9 mouse cellular contexts compared by ENCODE assay signal in the genomic region with DNA sequence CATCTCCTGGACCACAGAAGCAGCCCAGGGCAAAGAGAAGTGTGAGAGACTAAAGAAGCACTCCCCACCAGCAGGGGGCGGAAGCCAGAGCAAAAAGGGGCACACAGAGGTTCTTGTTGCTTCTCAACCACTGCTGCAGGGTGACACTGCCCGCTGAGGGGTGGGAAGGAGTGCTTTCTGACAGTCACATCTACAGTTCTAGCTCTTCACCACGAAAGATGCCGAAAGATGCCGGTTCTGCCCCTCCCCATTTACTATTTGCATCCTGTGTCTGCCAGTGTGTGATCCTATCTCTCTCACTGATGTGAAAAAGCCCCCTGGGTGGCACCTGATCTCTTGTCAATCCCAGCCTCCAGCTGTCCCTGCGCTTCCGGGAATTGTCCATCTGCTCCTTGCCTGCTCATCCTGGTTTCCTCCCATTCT.
DNase-seq lines count a peak whose midpoint lies in the region; ATAC-seq and TF ChIP-seq lines count a peak whose summit lies in the region.
"Had no signal": no experiment of that assay in that cellular context is flagged by ENCODE, and none has a peak within 500 bp of the region (broad histone marks: within the 10 kb centered on the region; RNA-seq: fewer than 3 reads in every experiment).

No protein-coding gene starts in this region.

- no peaks in the 10 kb centered on the region for H3K9me3 ChIP-seq in intestine, postnatal 0 days (ENCODE audit: control insufficient read depth)
- H3K9me3 ChIP-seq in intestine, embryonic 15.5 days: no peaks in the 10 kb centered on the region
- no peaks in the 10 kb centered on the region for H3K9me3 ChIP-seq in MEL (replicated peaks; ENCODE audit: insufficient read depth, low read length)
- H3K9me3 ChIP-seq: limb, embryonic 12.5 days had no signal

- DNase-seq in A20 (ENCODE audit: low read depth, low spot score) (peak; percentile 65), MEL (ENCODE audit: low read depth, low spot score) (peak; percentile 56)
- no peak for DNase-seq in cerebellum, adult 9-10 months

- H3K36me3 ChIP-seq in intestine, postnatal 0 days (ENCODE audit: control insufficient read depth, insufficient read depth): no peaks in the 10 kb centered on the region
- no peaks in the 10 kb centered on the region for H3K36me3 ChIP-seq in intestine, embryonic 15.5 days
- no peaks in the 10 kb centered on the region for H3K36me3 ChIP-seq in MEL (ENCODE audit: control insufficient read depth in 1 of 2, insufficient read depth in 2 of 2, low read length in 2 of 2)
- H3K36me3 ChIP-seq: limb, embryonic 12.5 days had no signal

- no peaks in the 10 kb centered on the region for H3K27me3 ChIP-seq in intestine, postnatal 0 days (replicated peaks; ENCODE audit: control insufficient read depth, insufficient read depth, low read length)
- H3K27me3 ChIP-seq in intestine, embryonic 15.5 days (replicated peaks): no peaks in the 10 kb centered on the region
- no peaks in the 10 kb centered on the region; a peak in 1 of 4 replicates for H3K27me3 ChIP-seq in MEL (ENCODE audit: control insufficient read depth in 1 of 2, insufficient read depth in 2 of 2, low read length in 2 of 2)
- H3K27me3 ChIP-seq: limb, embryonic 12.5 days had no signal

- TF ChIP-seq EP300 in MEL (IDR thresholded peaks at IDR 0.05; ENCODE audit: low read depth in 1 of 2, low read length in 2 of 2): no peak

- peak; percentile 53 for TF ChIP-seq RAD21 in MEL (IDR thresholded peaks at IDR 0.05; ENCODE audit: low read depth, low read length)

- no peak for TF ChIP-seq POLR2A in MEL (IDR thresholded peaks at IDR 0.05; ENCODE audit: control insufficient read depth in 1 of 2, insufficient read depth in 1 of 2, low read depth in 1 of 2, low read length in 2 of 2, poor library complexity in 1 of 2)

- H3K79me2 ChIP-seq in MEL (ENCODE audit: control insufficient read depth, insufficient read depth, low read length, poor library complexity): no peaks in the 10 kb centered on the region

- H3K27ac ChIP-seq in intestine, postnatal 0 days (ENCODE audit: low read depth, low read length): no peak overlapping the region
- no peak overlapping the region for H3K27ac ChIP-seq in intestine, embryonic 15.5 days
- no peak overlapping the region for H3K27ac ChIP-seq in MEL (ENCODE audit: control insufficient read depth, low read depth, low read length)

- no peaks in the 10 kb centered on the region for H3K4me1 ChIP-seq in intestine, postnatal 0 days (replicated peaks; ENCODE audit: control insufficient read depth, insufficient read depth, low read length)
- no peaks in the 10 kb centered on the region for H3K4me1 ChIP-seq in intestine, embryonic 15.5 days (replicated peaks)
- no peaks in the 10 kb centered on the region for H3K4me1 ChIP-seq in MEL (ENCODE audit: control insufficient read depth in 1 of 2, insufficient read depth in 2 of 2, low read length in 2 of 2)
- H3K4me1 ChIP-seq: limb, embryonic 12.5 days had no signal

- no peak overlapping the region for H3K4me2 ChIP-seq in intestine, postnatal 0 days (replicated peaks; ENCODE audit: low read depth)
- H3K4me2 ChIP-seq in intestine, embryonic 15.5 days (replicated peaks): no peak overlapping the region
- H3K4me2 ChIP-seq: limb, embryonic 12.5 days had no signal

- peak; percentile 64 for TF ChIP-seq CTCF in intestine, postnatal 0 days (IDR thresholded peaks at IDR 0.05; ENCODE audit: low read depth)
- peak; percentile 67 to 75 (median 72) for TF ChIP-seq CTCF in MEL (IDR thresholded peaks at IDR 0.05 in 2 of 3, conservative IDR thresholded peaks at IDR 0.05 in 1 of 3; ENCODE audit: control insufficient read depth in 1 of 3, insufficient read depth in 1 of 3, low read depth in 2 of 3, low read length in 3 of 3, poor library complexity in 1 of 3, severe bottlenecking in 1 of 3)

- no peak overlapping the region for H3K9ac ChIP-seq in intestine, postnatal 0 days (ENCODE audit: low read depth, low read length)
- no peak overlapping the region for H3K9ac ChIP-seq in intestine, embryonic 15.5 days
- H3K9ac ChIP-seq in MEL (ENCODE audit: control insufficient read depth, low read depth, low read length, poor library complexity, severe bottlenecking): no peak overlapping the region
- H3K9ac ChIP-seq: limb, embryonic 12.5 days had no signal

- 47% methylated on average over 7 of the region's 7 CpGs for WGBS in intestine, postnatal 0 days
- WGBS in intestine, embryonic 15.5 days: 59% methylated on average over 7 of the region's 7 CpGs

- H3K4me3 ChIP-seq in intestine, postnatal 0 days (ENCODE audit: low read depth, low read length): no peak overlapping the region
- no peak overlapping the region for H3K4me3 ChIP-seq in intestine, embryonic 15.5 days (replicated peaks)
- H3K4me3 ChIP-seq in MEL (ENCODE audit: control insufficient read depth in 1 of 2, insufficient read depth in 1 of 2, low read depth in 2 of 2, low read length in 2 of 2): no peak overlapping the region
- H3K4me3 ChIP-seq: limb, embryonic 12.5 days had no signal

- no peak for ATAC-seq in intestine, postnatal 0 days
- no peak for ATAC-seq in intestine, embryonic 15.5 days
- peak; percentile 37 for ATAC-seq in granulocyte monocyte progenitor cell, adult 5-6 weeks (replicated peaks; ENCODE audit: poor library complexity, severe bottlenecking)
- ATAC-seq in megakaryocyte progenitor cell, adult 5-6 weeks (replicated peaks; ENCODE audit: poor library complexity): peak; percentile 74
- ATAC-seq in monocyte, adult 5-6 weeks (replicated peaks; ENCODE audit: insufficient number of reproducible peaks, low FRiP score, low TSS enrichment, poor library complexity, severe bottlenecking): no peak

TF ChIP-seq in MEL, 35 proteins besides CTCF, POLR2A, EP300 and RAD21:
- TF ChIP-seq CHD1 (IDR thresholded peaks at IDR 0.05; ENCODE audit: low read depth, low read length): no peak
- TF ChIP-seq MYC (IDR thresholded peaks at IDR 0.05; ENCODE audit: low read depth, low read length): no peak
- no peak for TF ChIP-seq NELFE (IDR thresholded peaks at IDR 0.05; ENCODE audit: low read depth, low read length)
- TF ChIP-seq USF1 (IDR thresholded peaks at IDR 0.05; ENCODE audit: low read depth, low read length): no peak
- TF ChIP-seq NRF1 (IDR thresholded peaks at IDR 0.05; ENCODE audit: insufficient read depth, low read depth, low read length, poor library complexity, severe bottlenecking): no peak
- no peak for TF ChIP-seq ELF1 (IDR thresholded peaks at IDR 0.05; ENCODE audit: low read depth, low read length)
- no peak for TF ChIP-seq TCF12 (IDR thresholded peaks at IDR 0.05; ENCODE audit: low read depth, low read length)
- TF ChIP-seq CHD2 (IDR thresholded peaks at IDR 0.05; ENCODE audit: low read length): no peak
- no peak for TF ChIP-seq GATA1 (IDR thresholded peaks at IDR 0.05; ENCODE audit: low read depth, low read length)
- TF ChIP-seq SMC3 (IDR thresholded peaks at IDR 0.05; ENCODE audit: low read depth, low read length): peak; percentile 91
- no peak for TF ChIP-seq POLR2AphosphoS5 (IDR thresholded peaks at IDR 0.05; ENCODE audit: borderline replicate concordance, low read depth, low read length)
- TF ChIP-seq ZKSCAN1 (IDR thresholded peaks at IDR 0.05; ENCODE audit: low read depth, low read length): no peak
- TF ChIP-seq RCOR1 (IDR thresholded peaks at IDR 0.05; ENCODE audit: low read depth, low read length): no peak
- peak; percentile 51 for TF ChIP-seq ZC3H11A (IDR thresholded peaks at IDR 0.05; ENCODE audit: low read depth, low read length)
- no peak for TF ChIP-seq JUND (IDR thresholded peaks at IDR 0.05; ENCODE audit: low read depth, low read length)
- TF ChIP-seq GABPA (IDR thresholded peaks at IDR 0.05; ENCODE audit: low read depth, low read length): no peak
- TF ChIP-seq MEF2A (IDR thresholded peaks at IDR 0.05; ENCODE audit: extremely low read depth, insufficient replicate concordance, low read depth, low read length, poor library complexity, severe bottlenecking): no peak

Comparison
In these comparisons a context has a peak if more than half of its experiments do, and no peak if none do; other contexts are left out.
1. ATAC-seq: peak in granulocyte monocyte progenitor cell, adult 5-6 weeks (single experiment) and megakaryocyte progenitor cell, adult 5-6 weeks (single experiment); none in intestine, postnatal 0 days (single experiment), intestine, embryonic 15.5 days (single experiment) and monocyte, adult 5-6 weeks (single experiment).